Mouse (Mus musculus) thymus, adult 2 months (tissue): ENCODE measurements around the gene Kbtbd12. TPM values are rescaled to one million over a fixed set of nuclear protein-coding genes. Genes with fewer than 3 reads are reported as not detected.

Experiments used
- DNase-seq: peaks from one replicate; pipeline ENCODE4 v3.0.0; 2021
- H3K27ac ChIP-seq: fragments of 200-500 bp; 2 replicates; pipeline ENCODE4 v1.5.1; 2012; ENCODE audit warnings: low read length, control low read depth; ENCODE audit not compliant: control insufficient read depth, insufficient read depth
- H3K27me3 ChIP-seq: fragments of 200-500 bp; 2 replicates; pipeline ENCODE4 v1.6.1; 2012; ENCODE audit warnings: mild to moderate bottlenecking, low read length, moderate library complexity, mixed read lengths; ENCODE audit not compliant: control insufficient read depth, insufficient read depth
- H3K36me3 ChIP-seq: fragments of 200-500 bp; 2 replicates; pipeline ENCODE4 v1.6.1; 2012; ENCODE audit warnings: mild to moderate bottlenecking, low read length, moderate library complexity; ENCODE audit not compliant: control insufficient read depth, insufficient read depth
- H3K4me1 ChIP-seq: fragments of 200-500 bp; replicated peaks from 2 replicates; pipeline ENCODE4 v1.6.1; 2012; ENCODE audit warnings: low read length; ENCODE audit not compliant: control insufficient read depth, insufficient read depth
- H3K4me3 ChIP-seq: fragments of 200-500 bp; 2 replicates; pipeline ENCODE4 v1.5.1; 2012; ENCODE audit warnings: mild to moderate bottlenecking, low read length, control low read depth, moderate library complexity; ENCODE audit not compliant: control insufficient read depth, insufficient read depth
- CTCF ChIP-seq: fragments of 200-500 bp; IDR thresholded peaks from 2 replicates; pipeline ENCODE4 v1.5.1; 2012; ENCODE audit warnings: mild to moderate bottlenecking, control low read depth, low read length, moderate library complexity, borderline replicate concordance; ENCODE audit not compliant: control insufficient read depth, poor library complexity, insufficient read depth; ENCODE audit errors: extremely low read depth
- POLR2A ChIP-seq: fragments of 200-500 bp; IDR thresholded peaks from 2 replicates; pipeline ENCODE4 v1.6.1; 2012; ENCODE audit warnings: mild to moderate bottlenecking, low read length, control low read depth, moderate library complexity; ENCODE audit not compliant: control insufficient read depth, poor library complexity, insufficient read depth; ENCODE audit errors: extremely low read depth
- WGBS: fragments of 180-500 bp; shearing (Covaris S2); methylation state at CpG from one replicate; pipeline ENCODE4 v1.1.7; 2018; 5-methylcytosine and 5-hydroxymethylcytosine counted together
- polyA plus RNA-seq: library from polyadenylated mRNA; depleted of rRNA; stranded (reverse); fragments of >200 nt; gene quantifications from 2 replicates; pipeline ENCODE4 v1.2.3, GENCODE M21; 2012; rRNA removed

Gene Kbtbd12
- polyA plus RNA-seq = 0.06 and 1.1 TPM in 2 replicates

DNA sequence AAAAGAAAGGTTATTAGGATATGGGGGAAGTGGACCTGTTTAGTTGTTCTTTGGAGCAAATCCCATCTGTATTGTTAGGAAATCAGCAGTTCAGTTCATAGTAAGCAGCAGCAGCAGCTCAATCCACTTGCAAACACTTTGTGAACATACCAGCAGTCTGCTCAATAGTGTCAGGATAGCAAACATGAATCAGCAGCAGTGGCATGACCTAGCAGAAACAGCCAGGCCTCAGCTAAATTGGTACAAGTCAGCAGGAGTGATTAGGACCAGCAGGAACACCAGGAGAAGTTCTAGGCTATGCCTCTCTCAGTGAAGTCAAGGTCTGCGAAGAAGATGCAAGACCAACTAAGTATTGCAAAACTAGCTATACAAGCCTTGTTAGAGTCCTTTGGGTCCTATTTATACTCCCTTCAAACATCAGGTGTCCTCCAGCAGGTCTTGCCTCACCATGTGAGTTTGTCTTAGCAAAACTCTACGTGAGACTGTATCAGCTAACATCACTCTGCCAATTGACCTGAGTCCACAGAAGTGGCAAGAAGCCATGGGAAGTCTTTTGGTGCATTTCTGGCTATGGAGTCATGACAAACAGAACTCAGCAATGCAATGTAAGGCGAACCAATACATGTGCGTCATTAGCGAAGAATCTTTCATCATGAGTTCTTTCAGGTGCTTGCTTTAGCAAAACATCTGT is at the start of gene Kbtbd12:
Kbtbd12 (minus strand) TSS at position 340 of the 691 bp plus-strand sequence.
- 98% methylated on average over 5 of the region's 5 CpGs for WGBS
- Histone ChIP-seq H3K4me1 (no peaks in the 10 kb centered on the region), H3K36me3 (no peaks in the 10 kb centered on the region), H3K27ac (no peak within 1 kb of the TSS), H3K4me3 (no peak within 1 kb of the TSS), H3K27me3 (no peaks in the 10 kb centered on the region)
- no peak for DNase-seq
- no peak for TF ChIP-seq POLR2A
- no peak for TF ChIP-seq CTCF

- 86% methylated on average over 7 of the region's 7 CpGs for WGBS
- Histone ChIP-seq H3K27me3 (no peaks in the 10 kb centered on the region), H3K4me3 (no peak overlapping the region), H3K4me1 (no peaks in the 10 kb centered on the region), H3K36me3 (no peaks in the 10 kb centered on the region), H3K27ac (no peak overlapping the region)
- TF ChIP-seq CTCF (no peak), POLR2A (no peak)
- no peak for DNase-seq
Measured at GRCm38 (mm10) chr6:88683380-88684053, 45.8 kb upstream of the Kbtbd12 start.

DNA sequence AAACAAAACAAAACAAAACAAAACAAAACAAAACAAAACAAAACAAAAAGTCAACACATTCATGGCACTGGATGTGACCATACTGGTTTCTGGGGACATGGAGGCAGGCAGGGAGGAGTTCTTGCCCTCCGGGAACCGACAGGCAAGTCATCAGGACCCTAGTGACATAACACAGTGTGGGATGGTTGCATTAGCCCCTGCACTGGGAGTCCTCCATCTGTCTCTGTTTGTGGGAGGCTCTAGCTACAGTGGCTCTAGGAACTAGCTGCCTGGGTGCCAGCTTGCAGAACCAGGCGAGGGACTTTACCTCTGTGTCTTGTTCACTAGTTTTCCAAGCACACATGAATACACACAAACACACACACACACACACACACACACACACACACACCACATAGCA is 43.3 kb upstream of the Kbtbd12 start:
- Histone ChIP-seq H3K27me3 (no peaks in the 10 kb centered on the region), H3K4me3 (no peak overlapping the region), H3K4me1 (no peaks in the 10 kb centered on the region), H3K27ac (no peak overlapping the region), H3K36me3 (no peaks in the 10 kb centered on the region)
- WGBS = 88% methylated on average over 3 of the region's 3 CpGs
- TF ChIP-seq CTCF (no peak), POLR2A (no peak)
- no peak for DNase-seq

DNA sequence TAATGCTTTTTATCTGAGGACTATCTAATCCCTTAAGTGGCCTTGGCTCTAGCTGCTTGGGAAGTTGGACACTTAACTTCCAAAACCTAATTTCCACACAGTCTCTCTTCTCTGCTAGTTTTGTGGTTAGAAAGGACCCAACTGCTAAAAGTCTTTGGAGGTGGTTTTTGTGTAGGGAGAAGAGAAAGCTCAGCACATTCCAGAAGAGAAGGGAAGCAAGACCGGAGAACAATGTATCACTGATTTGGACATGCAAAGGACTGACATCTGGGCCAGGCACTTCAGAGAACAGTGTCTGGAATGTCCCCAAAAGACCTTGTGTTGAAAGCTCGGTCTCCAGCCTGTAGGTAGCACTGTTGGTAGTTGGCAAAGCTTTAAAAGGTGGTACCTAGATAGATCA is 40.0 kb upstream of the Kbtbd12 start:
- WGBS = 83% methylated on average over 2 of the region's 2 CpGs
- H3K36me3 ChIP-seq = no peaks in the 10 kb centered on the region
- H3K4me1 ChIP-seq = no peaks in the 10 kb centered on the region
- no peak overlapping the region for H3K4me3 ChIP-seq
- TF ChIP-seq POLR2A (no peak), CTCF (no peak)
- no peak overlapping the region for H3K27ac ChIP-seq
- no peak for DNase-seq
- H3K27me3 ChIP-seq = no peaks in the 10 kb centered on the region

- DNase-seq = no peak
- no peak for TF ChIP-seq POLR2A
- H3K27me3 ChIP-seq = no peaks in the 10 kb centered on the region
- no peak overlapping the region for H3K4me3 ChIP-seq
- H3K36me3 ChIP-seq = no peaks in the 10 kb centered on the region
- no peaks in the 10 kb centered on the region for H3K4me1 ChIP-seq
- H3K27ac ChIP-seq = no peak overlapping the region
- 90% methylated on average over 6 of the region's 6 CpGs for WGBS
Measured at GRCm38 (mm10) chr6:88676753-88677736, 39.3 kb upstream of the Kbtbd12 start.

GRCm38 (mm10) chr6:88675815-88676214 is 38.1 kb upstream of the Kbtbd12 start:
- DNase-seq = no peak
- 92% methylated on average over 2 of the region's 2 CpGs for WGBS
- no peak overlapping the region for H3K4me3 ChIP-seq
- H3K36me3 ChIP-seq = no peaks in the 10 kb centered on the region
- TF ChIP-seq POLR2A (no peak), CTCF (no peak)
- no peak overlapping the region for H3K27ac ChIP-seq
- no peaks in the 10 kb centered on the region for H3K4me1 ChIP-seq
- no peaks in the 10 kb centered on the region for H3K27me3 ChIP-seq
